Mouse (Mus musculus): ENCODE data around the gene Aspg.

Gene Aspg

GRCm38 (mm10) chr12:112113710-112114109 is 7.2 kb downstream of the Aspg start:
- DNase-seq (ENCODE audit: low spot score): peak; percentile 59

- no peak for DNase-seq (ENCODE audit: low spot score)
Observed at GRCm38 (mm10) chr12:112117006-112117405, 10.5 kb downstream of the Aspg start.

GRCm38 (mm10) chr12:112117649-112118048 is 11.2 kb downstream of the Aspg start:
- no peak for DNase-seq (ENCODE audit: low spot score)

GRCm38 (mm10) chr12:112121188-112121587 is 14.7 kb downstream of the Aspg start:
- DNase-seq (ENCODE audit: low spot score): no peak

GRCm38 (mm10) chr12:112125903-112126302 is 19.4 kb downstream of the Aspg start:
- DNase-seq (ENCODE audit: low spot score): no peak

GRCm38 (mm10) chr12:112126931-112127635 is 20.6 kb downstream of the Aspg start:
- no peak for DNase-seq (ENCODE audit: low spot score)

- no peak for DNase-seq (ENCODE audit: low spot score)
Observed at GRCm38 (mm10) chr12:112128526-112128925, 22.0 kb downstream of the Aspg start.

GRCm38 (mm10) chr12:112129300-112129856 is 22.9 kb downstream of the Aspg start:
- no peak for DNase-seq (ENCODE audit: low spot score)

- no peak for DNase-seq (ENCODE audit: low spot score)
Observed at GRCm38 (mm10) chr12:112130161-112130860, 23.8 kb downstream of the Aspg start.

GRCm38 (mm10) chr12:112130957-112131356 is 24.5 kb downstream of the Aspg start:
- DNase-seq (ENCODE audit: low spot score): no peak

GRCm38 (mm10) chr12:112140231-112140630 is 33.8 kb downstream of the Aspg start:
- DNase-seq (ENCODE audit: low spot score): no peak

- DNase-seq (ENCODE audit: low spot score): no peak
Observed at GRCm38 (mm10) chr12:112140745-112141144, 34.3 kb downstream of the Aspg start.

- DNase-seq (ENCODE audit: low spot score): no peak
Observed at GRCm38 (mm10) chr12:112141300-112141699, 34.8 kb downstream of the Aspg start.

GRCm38 (mm10) chr12:112143116-112143832 is 36.8 kb downstream of the Aspg start:
- DNase-seq (ENCODE audit: low spot score): no peak

- DNase-seq (ENCODE audit: low spot score): no peak
Observed at GRCm38 (mm10) chr12:112143833-112144201, 37.3 kb downstream of the Aspg start.

GRCm38 (mm10) chr12:112144377-112145115 is 38.1 kb downstream of the Aspg start:
- no peak for DNase-seq (ENCODE audit: low spot score)

- DNase-seq (ENCODE audit: low spot score): peak; percentile 64
Observed at GRCm38 (mm10) chr12:112145211-112145874, 38.9 kb downstream of the Aspg start.

- no peak for DNase-seq (ENCODE audit: low spot score)
Observed at GRCm38 (mm10) chr12:112145875-112146651, 39.6 kb downstream of the Aspg start, which contains the start of gene Kif26a. Gene Kif26a (plus strand): TSS chr12:112146208.

- DNase-seq (ENCODE audit: low spot score): no peak
Observed at GRCm38 (mm10) chr12:112147365-112147764, 40.9 kb downstream of the Aspg start.

- no peak for DNase-seq (ENCODE audit: low spot score)
Observed at GRCm38 (mm10) chr12:112150011-112150410, 43.5 kb downstream of the Aspg start.

Data from urinary bladder, postnatal 10 days (tissue).